Mouse (Mus musculus): ENCODE measurements around the gene Oxgr1. TPM values are rescaled to one million over a fixed set of nuclear protein-coding genes. Genes with fewer than 3 reads are reported as not detected.
"Not testable (repeated sequence)": the region's sequence is repeated elsewhere in the genome, so short reads cannot be mapped to it uniquely, and the experiment has no call there.

The Oxgr1 gene
- polyA plus RNA-seq, 1 experiment from 2014 or later, result not detected

DNA sequence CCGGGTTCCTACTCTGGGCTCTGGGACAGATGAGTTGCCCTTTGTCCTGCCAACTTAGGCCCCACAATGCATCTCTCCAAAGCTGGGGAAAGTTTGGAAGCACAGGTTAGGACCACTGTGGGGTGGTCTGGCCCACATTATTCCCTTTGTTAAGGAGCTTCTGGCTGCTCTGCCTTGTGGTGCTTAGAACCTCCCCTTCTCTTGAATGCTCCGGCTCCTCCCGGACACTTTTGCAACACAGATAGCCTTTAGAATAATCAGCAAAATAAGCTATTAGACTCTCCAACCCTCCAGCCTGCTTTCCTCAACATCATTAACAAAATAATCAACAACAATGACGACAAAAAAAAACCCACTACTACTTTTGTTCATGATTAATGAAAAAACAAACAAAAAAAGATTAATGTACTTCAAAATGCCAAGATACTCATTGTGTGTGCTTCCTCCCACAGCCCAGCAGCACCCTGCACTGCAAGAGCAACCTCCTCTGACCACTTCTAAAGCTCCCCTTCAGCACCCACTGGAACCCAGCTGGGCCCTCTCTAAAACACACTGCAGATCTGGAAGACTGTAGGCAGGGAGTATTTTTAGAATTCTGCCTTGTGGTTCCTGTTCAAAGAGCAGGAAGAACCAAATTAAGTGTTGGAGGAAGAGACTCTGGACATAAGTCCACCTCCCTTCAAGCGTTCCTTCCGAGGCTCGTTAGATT lies 53.1 kb downstream of the Oxgr1 start:
- Histone ChIP-seq H3K4me3 (ENCODE audit: low read depth, low read length) (no peak overlapping the region), H3K9ac (ENCODE audit: low read length) (no peak overlapping the region), H3K27ac (ENCODE audit: low read depth, low read length) (no peak overlapping the region), H3K4me2 (ENCODE audit: low read depth, low read length, severe bottlenecking) (no peak overlapping the region), H3K36me3 (ENCODE audit: control insufficient read depth, insufficient read depth, low read length) (no peaks in the 10 kb centered on the region), H3K9me3 (ENCODE audit: control insufficient read depth, low read length) (no peaks in the 10 kb centered on the region), H3K27me3 (ENCODE audit: control insufficient read depth, insufficient read depth, low read length) (no peaks in the 10 kb centered on the region), H3K4me1 (replicated peaks; ENCODE audit: control insufficient read depth, insufficient read depth, low read length) (no peaks in the 10 kb centered on the region)
- WGBS, result 85% methylated on average over 7 of the region's 7 CpGs
- DNase-seq (ENCODE audit: low spot score), result no peak
- ATAC-seq (replicated peaks; ENCODE audit: low FRiP score), result no peak

DNA sequence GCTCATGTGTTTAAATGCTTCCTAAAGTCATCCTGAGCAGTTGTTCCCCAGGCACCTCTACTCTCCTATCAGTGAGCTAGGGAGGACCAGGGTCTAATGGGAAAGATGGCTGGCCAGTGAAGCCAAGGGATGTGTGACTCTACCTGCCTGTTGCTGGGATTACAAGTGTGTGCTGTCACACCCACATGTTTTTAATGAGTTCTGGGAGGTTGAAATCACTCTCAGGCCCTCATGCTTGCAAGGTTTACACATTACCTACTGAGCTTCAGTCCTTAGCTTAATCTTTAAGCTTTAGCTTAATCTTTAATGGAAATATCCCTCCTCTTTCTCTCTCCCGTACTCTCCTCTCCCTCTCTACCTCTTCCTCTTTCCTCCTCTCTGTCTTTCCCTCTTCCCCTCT lies 55.0 kb downstream of the Oxgr1 start:
- DNase-seq (ENCODE audit: low spot score), result no peak
- no peaks in the 10 kb centered on the region for H3K9me3 ChIP-seq (ENCODE audit: control insufficient read depth, low read length)
- ATAC-seq (replicated peaks; ENCODE audit: low FRiP score), result no peak
- H3K4me1 ChIP-seq (replicated peaks; ENCODE audit: control insufficient read depth, insufficient read depth, low read length), result no peaks in the 10 kb centered on the region
- no peak overlapping the region for H3K4me3 ChIP-seq (ENCODE audit: low read depth, low read length)
- H3K4me2 ChIP-seq (ENCODE audit: low read depth, low read length, severe bottlenecking), result no peak overlapping the region
- H3K27ac ChIP-seq (ENCODE audit: low read depth, low read length), result no peak overlapping the region
- H3K27me3 ChIP-seq (ENCODE audit: control insufficient read depth, insufficient read depth, low read length), result no peaks in the 10 kb centered on the region
- WGBS, result 95% methylated on average over 1 of the region's 1 CpGs
- no peaks in the 10 kb centered on the region for H3K36me3 ChIP-seq (ENCODE audit: control insufficient read depth, insufficient read depth, low read length)
- no peak overlapping the region for H3K9ac ChIP-seq (ENCODE audit: low read length)

DNA sequence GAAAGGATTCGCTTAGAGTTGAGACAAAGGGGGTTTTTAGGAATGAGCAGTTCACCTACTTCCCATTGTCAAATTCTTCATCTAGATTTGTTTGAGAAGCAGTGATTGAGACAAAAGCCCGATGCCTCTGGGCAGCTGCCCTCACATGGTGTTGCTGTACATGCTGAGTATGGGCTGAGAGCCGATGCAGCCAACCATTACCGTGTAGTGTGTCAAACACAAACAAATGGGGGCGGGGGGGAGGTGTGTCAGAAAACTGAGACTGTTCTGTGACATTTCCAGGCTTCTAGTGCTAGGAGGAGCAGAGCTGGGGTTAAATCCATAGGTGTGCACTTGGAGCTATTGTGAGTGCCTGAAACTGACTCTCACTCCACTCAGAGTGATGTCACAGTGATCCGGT lies 55.5 kb downstream of the Oxgr1 start:
- no peak for DNase-seq (ENCODE audit: low spot score)
- Histone ChIP-seq H3K9ac (ENCODE audit: low read length) (no peak overlapping the region), H3K27ac (ENCODE audit: low read depth, low read length) (no peak overlapping the region), H3K27me3 (ENCODE audit: control insufficient read depth, insufficient read depth, low read length) (no peaks in the 10 kb centered on the region), H3K4me3 (ENCODE audit: low read depth, low read length) (no peak overlapping the region), H3K36me3 (ENCODE audit: control insufficient read depth, insufficient read depth, low read length) (no peaks in the 10 kb centered on the region), H3K9me3 (ENCODE audit: control insufficient read depth, low read length) (no peaks in the 10 kb centered on the region), H3K4me2 (ENCODE audit: low read depth, low read length, severe bottlenecking) (no peak overlapping the region), H3K4me1 (replicated peaks; ENCODE audit: control insufficient read depth, insufficient read depth, low read length) (no peaks in the 10 kb centered on the region)
- WGBS, result 94% methylated on average over 6 of the region's 6 CpGs
- no peak for ATAC-seq (replicated peaks; ENCODE audit: low FRiP score)

DNA sequence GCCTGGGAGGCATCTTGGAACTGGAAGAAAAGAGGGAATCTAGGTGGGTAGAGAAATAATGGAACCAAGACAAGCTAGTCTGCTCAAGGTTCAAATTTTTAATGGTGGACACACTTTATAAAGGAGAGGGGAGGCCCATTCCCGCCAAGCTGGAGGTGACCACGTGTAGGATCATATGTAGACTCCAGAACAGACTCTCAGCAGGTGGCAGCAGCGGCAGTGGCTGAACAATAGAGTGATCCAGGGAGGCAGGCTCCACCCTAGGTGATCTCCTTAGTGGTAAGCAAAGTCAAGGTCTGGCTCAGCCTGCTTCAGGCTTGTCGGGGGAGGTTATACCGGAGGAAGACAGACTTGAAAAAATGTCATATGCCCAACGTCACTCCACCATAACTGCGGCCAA lies 55.9 kb downstream of the Oxgr1 start:
- H3K27ac ChIP-seq (ENCODE audit: low read depth, low read length); H3K4me1 ChIP-seq (replicated peaks; ENCODE audit: control insufficient read depth, insufficient read depth, low read length); H3K27me3 ChIP-seq (ENCODE audit: control insufficient read depth, insufficient read depth, low read length); H3K4me3 ChIP-seq (ENCODE audit: low read depth, low read length); H3K36me3 ChIP-seq (ENCODE audit: control insufficient read depth, insufficient read depth, low read length); ATAC-seq (replicated peaks; ENCODE audit: low FRiP score); H3K4me2 ChIP-seq (ENCODE audit: low read depth, low read length, severe bottlenecking); H3K9ac ChIP-seq (ENCODE audit: low read length); H3K9me3 ChIP-seq (ENCODE audit: control insufficient read depth, low read length); DNase-seq (ENCODE audit: low spot score): not testable (repeated sequence)
- 85% methylated on average over 7 of the region's 7 CpGs for WGBS

DNA sequence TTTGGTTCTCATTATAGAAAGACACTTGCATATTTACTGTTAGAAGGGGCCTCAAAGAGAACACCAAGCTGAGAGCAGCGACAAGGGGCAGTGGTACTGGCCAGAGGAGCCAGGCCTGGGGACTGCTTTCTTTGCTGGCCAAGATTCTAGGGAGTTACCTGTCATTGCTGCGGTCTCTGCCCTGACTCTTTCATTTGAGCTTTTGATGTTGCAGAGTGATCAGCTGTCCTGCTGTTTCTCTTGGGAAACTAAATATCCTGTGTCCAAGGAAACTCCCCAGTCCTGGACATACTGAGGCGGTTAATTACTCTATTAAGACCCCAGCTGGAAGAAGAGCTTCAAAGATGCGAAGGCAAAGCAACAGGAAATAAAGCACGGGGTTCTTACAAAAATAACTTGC lies 60.9 kb downstream of the Oxgr1 start:
- H3K9me3 ChIP-seq (ENCODE audit: control insufficient read depth, low read length), result no peaks in the 10 kb centered on the region
- no peaks in the 10 kb centered on the region for H3K27me3 ChIP-seq (ENCODE audit: control insufficient read depth, insufficient read depth, low read length)
- H3K4me2 ChIP-seq (ENCODE audit: low read depth, low read length, severe bottlenecking), result no peak overlapping the region
- 23% methylated on average over 5 of the region's 5 CpGs for WGBS
- H3K36me3 ChIP-seq (ENCODE audit: control insufficient read depth, insufficient read depth, low read length), result no peaks in the 10 kb centered on the region
- no peak for DNase-seq (ENCODE audit: low spot score)
- H3K27ac ChIP-seq (ENCODE audit: low read depth, low read length), result no peak overlapping the region
- no peak overlapping the region for H3K9ac ChIP-seq (ENCODE audit: low read length)
- peak; percentile 27; the same call in 1 of the 2 replicates for ATAC-seq (replicated peaks; ENCODE audit: low FRiP score)
- H3K4me3 ChIP-seq (ENCODE audit: low read depth, low read length), result no peak overlapping the region
- H3K4me1 ChIP-seq (replicated peaks; ENCODE audit: control insufficient read depth, insufficient read depth, low read length), result no peaks in the 10 kb centered on the region

DNA sequence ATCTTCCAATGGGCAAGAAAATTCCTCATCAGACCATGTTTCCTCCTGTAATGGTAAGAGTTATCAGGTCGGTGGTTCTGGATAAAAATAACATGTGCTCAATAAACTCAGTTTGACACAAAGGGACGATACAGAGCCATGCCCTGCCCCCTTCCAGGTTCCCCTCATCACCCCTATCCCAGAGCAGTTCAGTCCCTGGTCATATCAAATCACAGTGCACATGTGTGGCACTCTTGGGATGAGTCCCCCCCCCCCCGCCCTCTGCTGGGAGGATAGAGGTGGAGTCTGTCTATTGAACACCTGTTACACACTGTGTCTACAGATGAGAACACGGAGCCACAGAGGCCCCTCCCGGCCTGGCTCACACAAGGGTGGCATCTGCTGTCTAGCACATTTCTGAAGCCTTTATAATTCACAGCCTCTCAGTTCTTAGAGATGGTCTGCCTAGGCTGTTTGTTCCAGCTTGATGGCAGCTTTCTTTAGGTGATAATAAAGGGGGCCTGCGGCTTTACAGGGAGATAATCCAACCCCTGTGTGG lies 61.5 kb downstream of the Oxgr1 start:
- H3K4me1 ChIP-seq (replicated peaks; ENCODE audit: control insufficient read depth, insufficient read depth, low read length), result no peaks in the 10 kb centered on the region
- no peak overlapping the region for H3K27ac ChIP-seq (ENCODE audit: low read depth, low read length)
- ATAC-seq (replicated peaks; ENCODE audit: low FRiP score), result peak; percentile 76
- peak; percentile 57 for DNase-seq (ENCODE audit: low spot score)
- no peak overlapping the region for H3K4me2 ChIP-seq (ENCODE audit: low read depth, low read length, severe bottlenecking)
- no peak overlapping the region for H3K4me3 ChIP-seq (ENCODE audit: low read depth, low read length)
- H3K36me3 ChIP-seq (ENCODE audit: control insufficient read depth, insufficient read depth, low read length), result no peaks in the 10 kb centered on the region
- no peaks in the 10 kb centered on the region for H3K9me3 ChIP-seq (ENCODE audit: control insufficient read depth, low read length)
- no peaks in the 10 kb centered on the region for H3K27me3 ChIP-seq (ENCODE audit: control insufficient read depth, insufficient read depth, low read length)
- no peak overlapping the region for H3K9ac ChIP-seq (ENCODE audit: low read length)
- WGBS, result 54% methylated on average over 6 of the region's 6 CpGs

Other genes starting within 250 kb of the Oxgr1 start
- gene Mbnl2, start 233.2 kb upstream of the Oxgr1 start, polyA plus RNA-seq (2014; fragmentation: Nextera tagmentation; extraction: Ambion mirVana), result 39.2 and 39.6 TPM in 2 replicates

Measured in forebrain, embryonic 11.5 days (tissue).